Mouse (Mus musculus): ENCODE measurements around the gene Gm10944. TPM values are rescaled to one million over a fixed set of nuclear protein-coding genes. Genes with fewer than 3 reads are reported as not detected.

Gm10944 gene
- polyA plus RNA-seq, 1 experiment from 2014 or later, result not detected

GRCm38 (mm10) chr10:10710837-10711236, 29.7 kb downstream of the Gm10944 start:
- Histone ChIP-seq H3K9ac (no peak overlapping the region), H3K4me1 (no peaks in the 10 kb centered on the region), H3K4me3 (no peak overlapping the region), H3K9me3 (replicated peaks) (no peaks in the 10 kb centered on the region), H3K4me2 (no peak overlapping the region), H3K36me3 (no peaks in the 10 kb centered on the region), H3K27me3 (replicated peaks) (no peaks in the 10 kb centered on the region), H3K27ac (no peak overlapping the region)
- whole genome bisulfite sequencing (ENCODE audit: insufficient replicate concordance), result 51% methylated on average over 2 of the region's 2 CpGs
- no peak for ATAC-seq

DNA sequence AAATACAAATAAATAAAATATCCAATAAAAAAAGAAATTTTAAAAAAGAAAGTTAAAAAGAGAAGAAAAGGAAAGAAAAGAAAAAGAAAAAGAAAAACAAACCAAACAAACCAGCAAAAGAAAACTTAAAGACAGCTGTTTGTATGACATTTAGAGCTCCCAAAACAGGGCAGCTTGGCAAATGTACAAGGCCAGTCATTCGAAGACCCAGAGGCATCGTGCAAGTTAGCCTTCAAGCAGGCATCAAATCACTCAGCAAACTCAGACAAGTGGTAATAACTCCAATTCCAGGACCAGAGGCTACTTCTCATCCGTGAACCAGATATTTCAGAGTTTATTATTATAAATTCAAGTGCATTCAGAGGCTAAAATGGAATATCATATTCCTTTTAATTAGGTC, 45.4 kb downstream of the Gm10944 start:
- Histone ChIP-seq H3K4me3 (no peak overlapping the region), H3K27me3 (replicated peaks) (no peaks in the 10 kb centered on the region), H3K9ac (no peak overlapping the region), H3K4me2 (no peak overlapping the region), H3K4me1 (no peaks in the 10 kb centered on the region), H3K27ac (no peak overlapping the region), H3K36me3 (no peaks in the 10 kb centered on the region), H3K9me3 (replicated peaks) (no peaks in the 10 kb centered on the region)
- no peak for ATAC-seq
- whole genome bisulfite sequencing (ENCODE audit: insufficient replicate concordance), result 80% methylated on average over 3 of the region's 3 CpGs

Other genes starting within 250 kb of the Gm10944 start
- gene Adgb, start 209.0 kb upstream of the Gm10944 start, polyA plus RNA-seq (2016; fragmentation: Nextera tagmentation; extraction: Ambion mirVana), result 0.26 and 0.29 TPM in 2 replicates
- 18.7 and 19.6 TPM in 2 replicates for gene Rab32, start 123.1 kb upstream of the Gm10944 start, polyA plus RNA-seq (2016; fragmentation: Nextera tagmentation; extraction: Ambion mirVana)